Mouse (Mus musculus) liver, adult 2 months (tissue): ENCODE measurements around the gene Tmem52.

Source experiments
- CTCF ChIP-seq: fragments of 200-500 bp; IDR thresholded peaks from 2 replicates; pipeline ENCODE4 v1.5.1; 2011; ENCODE audit warnings: low read depth, low read length, control low read depth
- POLR2A ChIP-seq: fragments of 200-500 bp; IDR thresholded peaks from 2 replicates; pipeline ENCODE4 v1.6.1; 2011; ENCODE audit warnings: low read length, control low read depth; ENCODE audit not compliant: insufficient read depth; ENCODE audit errors: extremely low read depth

- TF ChIP-seq CTCF = no peak
- no peak for TF ChIP-seq POLR2A
Observed at GRCm38 (mm10) chr4:155510981-155511380, 42.1 kb downstream of the Tmem52 start.
